Mouse (Mus musculus): ENCODE measurements around the gene Coq8a. TPM values are rescaled to one million over a fixed set of nuclear protein-coding genes. Genes with fewer than 3 reads are reported as not detected.
A peak's percentile ranks its signal among the peaks of the same experiment; 100 is the strongest.

Coq8a gene
- total and polyA plus RNA-seq, 2 experiments from 2014 or later = 148 to 231 TPM

DNA sequence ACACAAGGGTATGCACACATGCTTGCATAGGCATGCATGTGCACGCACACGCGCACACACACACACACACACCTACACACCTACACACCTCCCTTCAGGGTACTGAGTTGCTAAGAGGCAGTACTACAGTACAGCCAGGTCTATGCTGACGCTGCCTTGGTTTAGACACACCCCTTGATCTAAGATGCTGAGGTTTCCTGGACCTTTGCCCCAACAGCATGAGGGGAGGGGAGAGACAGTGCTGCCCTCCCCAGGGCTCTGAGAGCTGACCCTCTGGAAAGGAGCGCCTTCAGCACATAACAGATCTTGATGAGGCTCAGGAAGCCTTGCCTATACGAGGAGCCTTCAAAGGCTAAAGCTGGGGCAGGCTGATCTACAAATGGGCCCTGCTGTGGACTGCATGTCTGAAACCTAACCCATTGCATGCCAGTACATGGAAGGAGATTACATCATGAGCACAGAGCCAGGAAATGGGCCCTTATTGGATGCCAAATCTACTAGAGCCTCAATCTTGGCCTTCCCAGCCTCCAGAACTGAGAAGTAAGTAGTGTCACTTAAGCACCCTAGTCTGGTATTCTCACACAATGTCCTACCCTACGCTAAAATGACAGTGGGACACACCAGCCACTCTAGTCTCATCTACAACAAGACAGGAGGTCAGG lies 18.0 kb downstream of the Coq8a start:
- TF ChIP-seq EP300 (IDR thresholded peaks at IDR 0.05; ENCODE audit: low read depth) (no peak), CTCF (IDR thresholded peaks at IDR 0.05; ENCODE audit: low read depth) (no peak)
- H3K9me3 ChIP-seq (replicated peaks; ENCODE audit: control insufficient read depth, low read length) = no peaks in the 10 kb centered on the region
- H3K27ac ChIP-seq (ENCODE audit: low read depth) = no peak overlapping the region; the same call in 1 of the 2 replicates
- H3K4me2 ChIP-seq (ENCODE audit: low read depth, low read length) = no peak overlapping the region
- H3K27me3 ChIP-seq (ENCODE audit: control insufficient read depth, insufficient read depth, low read length) = no peaks in the 10 kb centered on the region
- no peak overlapping the region for H3K9ac ChIP-seq (replicated peaks; ENCODE audit: low read depth, low read length)
- H3K36me3 ChIP-seq (replicated peaks; ENCODE audit: control insufficient read depth, insufficient read depth, low read length) = peaks cover 20% of the 10 kb centered on the region
- peaks cover 44% of the 10 kb centered on the region for H3K4me1 ChIP-seq (ENCODE audit: control insufficient read depth, insufficient read depth)
- no peak overlapping the region for H3K4me3 ChIP-seq (ENCODE audit: low read depth, low read length)
- ATAC-seq (ENCODE audit: insufficient read depth, low read depth) (no peak), DNase-seq (ENCODE audit: low spot score) (no peak)
- WGBS = 83% methylated on average over 7 of the region's 7 CpGs

DNA sequence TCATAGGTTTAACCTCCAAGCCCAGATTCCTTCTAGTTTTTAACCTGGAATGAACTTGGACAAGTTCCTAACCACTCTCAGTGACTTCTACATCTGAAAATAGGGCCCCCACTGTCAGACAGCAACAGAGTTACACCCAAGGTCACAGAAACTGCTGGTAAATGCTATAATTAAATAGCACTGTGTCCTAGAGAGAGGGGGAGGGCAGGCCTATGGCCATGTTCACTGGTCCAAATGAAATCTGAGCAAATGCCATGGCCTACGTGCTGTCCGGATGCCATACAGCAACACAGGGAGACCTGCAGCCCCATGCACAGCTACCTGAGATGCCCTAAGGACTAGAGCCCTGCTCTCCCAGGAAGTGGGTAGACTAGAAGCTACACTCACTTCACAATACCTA lies 19.6 kb downstream of the Coq8a start:
- H3K4me3 ChIP-seq (ENCODE audit: low read depth, low read length) = no peak overlapping the region
- H3K9ac ChIP-seq (replicated peaks; ENCODE audit: low read depth, low read length) = no peak overlapping the region
- DNase-seq (ENCODE audit: low spot score) (peak; percentile 38), ATAC-seq (ENCODE audit: insufficient read depth, low read depth) (peak; percentile 64)
- no peaks in the 10 kb centered on the region for H3K27me3 ChIP-seq (ENCODE audit: control insufficient read depth, insufficient read depth, low read length)
- no peaks in the 10 kb centered on the region for H3K9me3 ChIP-seq (replicated peaks; ENCODE audit: control insufficient read depth, low read length)
- TF ChIP-seq EP300 (IDR thresholded peaks at IDR 0.05; ENCODE audit: low read depth) (no peak), CTCF (IDR thresholded peaks at IDR 0.05; ENCODE audit: low read depth) (no peak)
- H3K4me2 ChIP-seq (ENCODE audit: low read depth, low read length) = no peak overlapping the region
- WGBS = 49% methylated on average over 2 of the region's 2 CpGs
- H3K27ac ChIP-seq (ENCODE audit: low read depth) = peak overlapping the region; percentile 81
- peaks cover 26% of the 10 kb centered on the region for H3K36me3 ChIP-seq (replicated peaks; ENCODE audit: control insufficient read depth, insufficient read depth, low read length)
- peaks cover 37% of the 10 kb centered on the region for H3K4me1 ChIP-seq (ENCODE audit: control insufficient read depth, insufficient read depth)

- Histone ChIP-seq H3K4me2 (ENCODE audit: low read depth, low read length) (no peak overlapping the region), H3K4me3 (ENCODE audit: low read depth, low read length) (no peak overlapping the region), H3K4me1 (ENCODE audit: control insufficient read depth, insufficient read depth) (peaks cover 36% of the 10 kb centered on the region; the same call in 1 of the 2 replicates), H3K9ac (replicated peaks; ENCODE audit: low read depth, low read length) (no peak overlapping the region), H3K9me3 (replicated peaks; ENCODE audit: control insufficient read depth, low read length) (no peaks in the 10 kb centered on the region), H3K36me3 (replicated peaks; ENCODE audit: control insufficient read depth, insufficient read depth, low read length) (peaks cover 26% of the 10 kb centered on the region), H3K27ac (ENCODE audit: low read depth) (peak overlapping the region; percentile 81), H3K27me3 (ENCODE audit: control insufficient read depth, insufficient read depth, low read length) (no peaks in the 10 kb centered on the region)
- TF ChIP-seq CTCF (IDR thresholded peaks at IDR 0.05; ENCODE audit: low read depth) (no peak), EP300 (IDR thresholded peaks at IDR 0.05; ENCODE audit: low read depth) (no peak)
- ATAC-seq (ENCODE audit: insufficient read depth, low read depth) = no peak
- DNase-seq (ENCODE audit: low spot score) = no peak
- WGBS = 92% methylated on average over 4 of the region's 4 CpGs
These were observed 20.3 kb downstream of the Coq8a start for GRCm38 (mm10) chr1:180179100-180179499.

- Histone ChIP-seq H3K36me3 (replicated peaks; ENCODE audit: control insufficient read depth, insufficient read depth, low read length) (peaks cover 34% of the 10 kb centered on the region), H3K4me1 (ENCODE audit: control insufficient read depth, insufficient read depth) (peaks cover 31% of the 10 kb centered on the region; the same call in 1 of the 2 replicates), H3K27me3 (ENCODE audit: control insufficient read depth, insufficient read depth, low read length) (no peaks in the 10 kb centered on the region), H3K4me2 (ENCODE audit: low read depth, low read length) (no peak overlapping the region), H3K4me3 (ENCODE audit: low read depth, low read length) (no peak overlapping the region), H3K9me3 (replicated peaks; ENCODE audit: control insufficient read depth, low read length) (no peaks in the 10 kb centered on the region), H3K9ac (replicated peaks; ENCODE audit: low read depth, low read length) (no peak overlapping the region), H3K27ac (ENCODE audit: low read depth) (no peak overlapping the region)
- no peak for ATAC-seq (ENCODE audit: insufficient read depth, low read depth)
- TF ChIP-seq CTCF (IDR thresholded peaks at IDR 0.05; ENCODE audit: low read depth) (no peak), EP300 (IDR thresholded peaks at IDR 0.05; ENCODE audit: low read depth) (no peak)
- DNase-seq (ENCODE audit: low spot score) = no peak
- 81% methylated on average over 9 of the region's 9 CpGs for WGBS
These were observed 21.1 kb downstream of the Coq8a start for GRCm38 (mm10) chr1:180178340-180178739.

- no peaks in the 10 kb centered on the region for H3K27me3 ChIP-seq (ENCODE audit: control insufficient read depth, insufficient read depth, low read length)
- no peak overlapping the region for H3K9ac ChIP-seq (replicated peaks; ENCODE audit: low read depth, low read length)
- ATAC-seq (ENCODE audit: insufficient read depth, low read depth) = no peak
These were observed 22.6 kb downstream of the Coq8a start for GRCm38 (mm10) chr1:180176784-180177183.

More at GRCm38 (mm10) chr1:180176784-180177183, 22.6 kb downstream of the Coq8a start:
- no peak overlapping the region for H3K4me2 ChIP-seq (ENCODE audit: low read depth, low read length)
- TF ChIP-seq CTCF (IDR thresholded peaks at IDR 0.05; ENCODE audit: low read depth) (no peak), EP300 (IDR thresholded peaks at IDR 0.05; ENCODE audit: low read depth) (no peak)
- no peaks in the 10 kb centered on the region for H3K9me3 ChIP-seq (replicated peaks; ENCODE audit: control insufficient read depth, low read length)
- H3K4me3 ChIP-seq (ENCODE audit: low read depth, low read length) = no peak overlapping the region
- 16% methylated on average over 1 of the region's 1 CpGs for WGBS
- DNase-seq (ENCODE audit: low spot score) = no peak
- H3K4me1 ChIP-seq (ENCODE audit: control insufficient read depth, insufficient read depth) = peaks cover 20% of the 10 kb centered on the region; the same call in 1 of the 2 replicates
- H3K27ac ChIP-seq (ENCODE audit: low read depth) = 0 out of 2 replicates have a peak overlapping the region, but pooled peaks have one; percentile 9
- peaks cover 39% of the 10 kb centered on the region for H3K36me3 ChIP-seq (replicated peaks; ENCODE audit: control insufficient read depth, insufficient read depth, low read length)
